In the genomic region with DNA sequence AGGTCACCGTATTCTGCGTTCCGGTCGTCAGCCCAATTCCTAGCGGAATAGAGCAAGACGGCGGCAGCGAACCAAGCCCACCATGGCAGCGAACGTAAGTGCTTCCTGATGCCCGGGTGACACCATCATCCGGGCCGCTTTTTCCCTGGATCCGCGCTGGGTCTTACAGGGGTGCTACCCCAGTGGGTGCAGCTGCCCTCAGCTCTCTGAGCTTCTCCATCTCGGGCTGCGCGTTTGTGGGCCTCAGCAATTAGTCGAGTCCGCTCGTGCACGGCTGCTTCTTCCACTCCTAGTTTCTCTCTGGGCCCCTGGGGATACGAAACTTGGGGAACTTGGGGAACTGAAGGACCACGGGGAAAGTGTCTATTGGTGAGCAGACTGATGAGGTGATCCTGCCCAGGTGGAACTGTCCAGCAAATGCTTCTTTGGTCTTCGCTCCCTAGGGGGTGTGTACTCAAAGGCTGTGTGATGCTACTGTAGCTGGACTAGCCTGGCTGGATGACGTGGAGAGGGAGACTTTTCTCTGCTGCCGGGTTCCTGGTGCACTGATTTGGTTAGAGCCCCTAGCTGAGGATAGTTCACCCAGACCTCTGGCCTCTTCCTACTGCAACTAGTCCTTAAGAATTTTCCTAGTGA, we compare ENCODE assay signal across 7 mouse cellular contexts. TPM values are rescaled to one million over a fixed set of nuclear protein-coding genes. Genes with fewer than 3 reads are reported as not detected.
DNase-seq lines count a peak whose midpoint lies in the region; ATAC-seq and TF ChIP-seq lines count a peak whose summit lies in the region.

No protein-coding gene starts in this region.

- peak overlapping the region; percentile 53 for H3K9ac ChIP-seq in embryonic facial prominence, embryonic 15.5 days

- no peaks in the 10 kb centered on the region for H3K9me3 ChIP-seq in embryonic facial prominence, embryonic 15.5 days (replicated peaks)
- no peaks in the 10 kb centered on the region for H3K9me3 ChIP-seq in limb, embryonic 10.5 days (replicated peaks)

- H3K4me3 ChIP-seq in spleen, adult 2 months (ENCODE audit: extremely low read depth, insufficient read depth, insufficient read length) = peak overlapping the region; percentile 76
- peak overlapping the region; percentile 87 for H3K4me3 ChIP-seq in embryonic facial prominence, embryonic 15.5 days (replicated peaks)
- H3K4me3 ChIP-seq in limb, embryonic 10.5 days = peak overlapping the region; percentile 79

- peak overlapping the region; percentile 76 for H3K4me2 ChIP-seq in embryonic facial prominence, embryonic 15.5 days (replicated peaks)

- no peaks in the 10 kb centered on the region for H3K27me3 ChIP-seq in spleen, adult 2 months (ENCODE audit: control insufficient read depth, insufficient read depth, low read length)
- H3K27me3 ChIP-seq in embryonic facial prominence, embryonic 15.5 days = no peaks in the 10 kb centered on the region
- no peaks in the 10 kb centered on the region for H3K27me3 ChIP-seq in limb, embryonic 10.5 days (ENCODE audit: low read depth, poor library complexity, severe bottlenecking)

- WGBS in spleen, adult 2 months = under 1% methylated on average over 27 of the region's 27 CpGs
- whole genome bisulfite sequencing in embryonic facial prominence, embryonic 15.5 days = under 1% methylated on average over 27 of the region's 27 CpGs
- WGBS in limb, embryonic 10.5 days = under 1% methylated on average over 27 of the region's 27 CpGs

- no peak for TF ChIP-seq CTCF in spleen, adult 2 months (IDR thresholded peaks at IDR 0.05; ENCODE audit: extremely low read depth, insufficient read depth, insufficient read length, insufficient replicate concordance)

- peak; percentile 26 for ATAC-seq in embryonic facial prominence, embryonic 15.5 days (ENCODE audit: insufficient number of reproducible peaks, low FRiP score, low TSS enrichment, low read depth)
- ATAC-seq in monocyte, adult 5-6 weeks (replicated peaks; ENCODE audit: insufficient number of reproducible peaks, low FRiP score, low TSS enrichment, poor library complexity, severe bottlenecking) = peak; percentile 10; the same call in 1 of the 2 replicates

- peaks cover 17% of the 10 kb centered on the region for H3K36me3 ChIP-seq in spleen, adult 2 months (ENCODE audit: control insufficient read depth, insufficient read depth, low read length)
- peaks cover 27% of the 10 kb centered on the region for H3K36me3 ChIP-seq in embryonic facial prominence, embryonic 15.5 days
- peaks cover 56% of the 10 kb centered on the region for H3K36me3 ChIP-seq in limb, embryonic 10.5 days

- peaks cover 9% of the 10 kb centered on the region; the same call in 1 of the 2 replicates for H3K4me1 ChIP-seq in spleen, adult 2 months (ENCODE audit: control insufficient read depth, insufficient read depth, insufficient read length)
- H3K4me1 ChIP-seq in embryonic facial prominence, embryonic 15.5 days = peaks cover 23% of the 10 kb centered on the region
- H3K4me1 ChIP-seq in limb, embryonic 10.5 days = peaks cover 25% of the 10 kb centered on the region

- H3K27ac ChIP-seq in spleen, adult 2 months (ENCODE audit: insufficient read depth, low read length) = no peak overlapping the region
- H3K27ac ChIP-seq in embryonic facial prominence, embryonic 15.5 days (replicated peaks) = peak overlapping the region; percentile 72
- peak overlapping the region; percentile 89 for H3K27ac ChIP-seq in limb, embryonic 10.5 days

- TF ChIP-seq POLR2A in spleen, adult 2 months (IDR thresholded peaks at IDR 0.05; ENCODE audit: low read depth, low read length) = no peak

- DNase-seq in spleen, adult 2 months (ENCODE audit: low read depth in 1 of 2, low spot score in 2 of 2) = no peak
- no peak for DNase-seq in spleen, postnatal 10 days (ENCODE audit: low spot score in 2 of 2)
- DNase-seq in limb, embryonic 10.5 days (ENCODE audit: low spot score) = no peak
- no peak for DNase-seq in layer of hippocampus, postnatal 14 days (ENCODE audit: low spot score in 2 of 2)
- no peak for DNase-seq in adrenal gland, adult 2 months

RNA-seq across cellular contexts. Expression of a gene that starts 0.4 kb away (rescaled TPM):
- polyA plus RNA-seq in spleen, adult 2 months (2012; rRNA removed) = 22.8 and 26.6 TPM in 2 replicates
- 65.7 and 69.6 TPM in 2 replicates for polyA plus RNA-seq in embryonic facial prominence, embryonic 15.5 days (2015; fragmentation: Nextera tagmentation; extraction: Ambion mirVana)
- polyA plus RNA-seq in limb, embryonic 10.5 days (2016; fragmentation: Nextera tagmentation; extraction: Ambion mirVana) = 60.3 and 60.4 TPM in 2 replicates
- total RNA-seq in monocyte, adult 5-6 weeks (2017) = 54.7 to 56.1 TPM (median 55.3 TPM) in 3 replicates
- total RNA-seq in layer of hippocampus, postnatal 14 days (2021) = 10 to 100 TPM; 25.3 to 27.3 TPM
- 10 to 100 TPM; 40.0 to 54.5 TPM for total RNA-seq in adrenal gland, adult 2 months (2021)
- 39.5 and 48.4 TPM in 2 replicates for polyA plus RNA-seq in adrenal gland, adult 2 months (2012; rRNA removed)

RNA-seq across cellular contexts. Expression of a gene that starts 0.6 kb away (rescaled TPM):
- 2.3 and 2.7 TPM in 2 replicates for polyA plus RNA-seq in spleen, adult 2 months (2012; rRNA removed)
- 22.2 and 22.3 TPM in 2 replicates for polyA plus RNA-seq in embryonic facial prominence, embryonic 15.5 days (2015; fragmentation: Nextera tagmentation; extraction: Ambion mirVana)
- polyA plus RNA-seq in limb, embryonic 10.5 days (2016; fragmentation: Nextera tagmentation; extraction: Ambion mirVana) = 32.8 and 44.9 TPM in 2 replicates
- total RNA-seq in monocyte, adult 5-6 weeks (2017) = 3.8 to 6.3 TPM (median 6.2 TPM) in 3 replicates
- total RNA-seq in layer of hippocampus, postnatal 14 days (2021) = 10 to 100 TPM; 17.5 to 17.6 TPM
- total RNA-seq in adrenal gland, adult 2 months (2021) = 10 to 100 TPM; 16.1 to 17.8 TPM
- 4.2 and 5.1 TPM in 2 replicates for polyA plus RNA-seq in adrenal gland, adult 2 months (2012; rRNA removed)

RNA-seq across cellular contexts. Expression of a gene that starts 41.8 kb away (rescaled TPM):
- polyA plus RNA-seq in spleen, adult 2 months (2012; rRNA removed) = 6.9 and 7.5 TPM in 2 replicates
- polyA plus RNA-seq in embryonic facial prominence, embryonic 15.5 days (2015; fragmentation: Nextera tagmentation; extraction: Ambion mirVana) = 17.5 and 19.7 TPM in 2 replicates
- 25.0 and 27.0 TPM in 2 replicates for polyA plus RNA-seq in limb, embryonic 10.5 days (2016; fragmentation: Nextera tagmentation; extraction: Ambion mirVana)
- total RNA-seq in monocyte, adult 5-6 weeks (2017) = 35.3 to 58.5 TPM (median 37.1 TPM) in 3 replicates
- total RNA-seq in layer of hippocampus, postnatal 14 days (2021) = 10 to 100 TPM; 11.8 to 13.0 TPM
- 10 to 100 TPM; 13.3 to 19.3 TPM for total RNA-seq in adrenal gland, adult 2 months (2021)
- polyA plus RNA-seq in adrenal gland, adult 2 months (2012; rRNA removed) = 4.1 and 4.5 TPM in 2 replicates

RNA-seq across cellular contexts. Expression of a gene that starts 41.8 kb away (rescaled TPM):
- 10.5 and 11.0 TPM in 2 replicates for polyA plus RNA-seq in spleen, adult 2 months (2012; rRNA removed)
- 220 and 227 TPM in 2 replicates for polyA plus RNA-seq in embryonic facial prominence, embryonic 15.5 days (2015; fragmentation: Nextera tagmentation; extraction: Ambion mirVana)
- 460 and 503 TPM in 2 replicates for polyA plus RNA-seq in limb, embryonic 10.5 days (2016; fragmentation: Nextera tagmentation; extraction: Ambion mirVana)
- 140 to 220 TPM (median 147 TPM) in 3 replicates for total RNA-seq in monocyte, adult 5-6 weeks (2017)
- 10 to 100 TPM; 39.5 to 41.7 TPM for total RNA-seq in layer of hippocampus, postnatal 14 days (2021)
- total RNA-seq in adrenal gland, adult 2 months (2021) = 10 to 100 TPM; 38.3 to 40.4 TPM
- polyA plus RNA-seq in adrenal gland, adult 2 months (2012; rRNA removed) = 5.2 and 7.3 TPM in 2 replicates
